Mouse (Mus musculus): ENCODE measurements around the gene Ndufa13.

The Ndufa13 gene

GRCm38 (mm10) chr8:69880841-69881240 lies 21.5 kb downstream of the Ndufa13 start:
- DNase-seq (ENCODE audit: low read depth), result no peak

GRCm38 (mm10) chr8:69879678-69880077 lies 22.7 kb downstream of the Ndufa13 start:
- DNase-seq (ENCODE audit: low read depth), result no peak

GRCm38 (mm10) chr8:69877992-69878391 lies 24.4 kb downstream of the Ndufa13 start:
- DNase-seq (ENCODE audit: low read depth), result no peak

DNA sequence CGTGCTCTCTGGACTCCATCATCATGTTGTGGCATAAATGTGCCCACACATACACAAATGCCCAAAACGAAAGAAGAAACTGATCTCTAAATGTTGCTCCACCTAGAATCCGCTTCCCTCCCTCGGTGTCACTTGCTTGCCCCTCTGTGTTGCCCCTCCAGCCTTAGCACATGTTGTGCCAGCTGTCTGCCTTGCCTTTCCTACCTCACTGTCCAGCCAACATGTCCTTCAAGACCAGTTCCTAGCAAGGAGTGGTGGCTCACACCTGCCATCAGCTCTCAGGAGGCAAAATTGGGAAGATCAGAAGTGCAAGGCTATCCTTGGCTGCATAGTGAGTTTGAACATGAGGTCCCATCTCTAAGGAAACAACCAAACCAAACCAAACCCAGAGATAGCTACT lies 25.0 kb downstream of the Ndufa13 start:
- no peak for DNase-seq (ENCODE audit: low read depth)

DNA sequence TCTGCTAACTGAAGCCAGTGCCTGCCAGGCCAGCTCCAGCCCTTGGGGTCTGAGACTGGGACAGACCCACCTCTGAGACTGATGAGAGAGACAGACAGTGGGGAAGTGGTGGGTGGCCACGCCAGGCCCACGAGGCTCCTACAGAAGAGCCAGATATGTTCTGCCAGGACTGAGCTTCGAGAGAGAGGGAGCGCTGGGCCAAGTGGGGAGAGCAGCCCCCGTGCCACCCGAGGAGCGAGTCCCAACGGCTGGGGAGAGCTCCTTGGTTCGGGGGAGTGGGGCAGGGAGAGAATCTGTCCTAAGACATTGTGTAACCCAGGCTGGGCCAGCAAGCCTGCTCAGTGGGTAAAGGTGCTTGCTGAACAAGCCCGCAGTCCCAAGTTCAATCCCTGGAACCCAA lies 25.4 kb downstream of the Ndufa13 start:
- no peak for DNase-seq (ENCODE audit: low read depth)

DNA sequence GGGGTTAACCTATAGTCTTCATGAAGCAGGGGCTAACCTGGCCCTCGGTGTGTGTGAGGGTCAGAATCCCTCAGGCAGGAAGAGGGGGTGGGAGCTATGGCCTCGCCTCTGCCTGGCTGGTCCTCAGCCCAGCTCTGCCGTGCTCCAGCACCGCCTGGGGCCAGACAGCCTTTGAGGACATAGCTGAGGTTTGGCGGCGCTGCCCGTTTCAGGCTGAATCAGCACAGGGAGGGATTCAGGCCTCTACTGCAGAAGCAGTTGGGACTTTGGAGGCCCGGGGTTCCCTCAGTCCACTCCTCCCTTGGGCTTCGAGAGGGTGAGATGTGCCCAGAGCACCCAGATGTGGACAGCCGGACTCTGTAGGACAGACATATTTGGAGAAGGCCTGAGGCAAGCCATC lies 26.3 kb downstream of the Ndufa13 start:
- DNase-seq (ENCODE audit: low read depth), result no peak

GRCm38 (mm10) chr8:69874654-69875053 lies 27.7 kb downstream of the Ndufa13 start:
- DNase-seq (ENCODE audit: low read depth), result no peak

DNA sequence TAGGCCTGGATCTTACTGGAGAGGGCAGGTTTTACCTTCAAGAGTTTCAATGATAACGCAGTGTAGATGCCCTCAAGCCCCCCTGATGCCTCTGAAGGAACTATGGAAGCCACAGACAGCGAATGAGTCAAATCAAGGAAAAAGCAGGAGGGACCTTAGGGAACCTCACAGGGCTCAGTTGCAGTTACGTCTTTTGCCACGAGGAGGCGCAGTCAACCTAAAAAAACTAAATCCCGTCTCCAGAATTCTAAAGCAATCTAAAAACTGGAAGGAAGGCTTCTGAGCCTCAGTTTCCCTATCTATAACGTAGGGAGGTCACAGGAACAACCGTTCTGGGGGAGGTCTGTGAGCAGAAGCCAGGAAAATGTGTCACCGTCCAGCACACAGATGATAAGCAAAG lies 28.2 kb downstream of the Ndufa13 start:
- DNase-seq (ENCODE audit: low read depth), result peak; percentile 69

- no peak for DNase-seq (ENCODE audit: low read depth)
These were observed 31.5 kb downstream of the Ndufa13 start for GRCm38 (mm10) chr8:69870907-69871306.

DNA sequence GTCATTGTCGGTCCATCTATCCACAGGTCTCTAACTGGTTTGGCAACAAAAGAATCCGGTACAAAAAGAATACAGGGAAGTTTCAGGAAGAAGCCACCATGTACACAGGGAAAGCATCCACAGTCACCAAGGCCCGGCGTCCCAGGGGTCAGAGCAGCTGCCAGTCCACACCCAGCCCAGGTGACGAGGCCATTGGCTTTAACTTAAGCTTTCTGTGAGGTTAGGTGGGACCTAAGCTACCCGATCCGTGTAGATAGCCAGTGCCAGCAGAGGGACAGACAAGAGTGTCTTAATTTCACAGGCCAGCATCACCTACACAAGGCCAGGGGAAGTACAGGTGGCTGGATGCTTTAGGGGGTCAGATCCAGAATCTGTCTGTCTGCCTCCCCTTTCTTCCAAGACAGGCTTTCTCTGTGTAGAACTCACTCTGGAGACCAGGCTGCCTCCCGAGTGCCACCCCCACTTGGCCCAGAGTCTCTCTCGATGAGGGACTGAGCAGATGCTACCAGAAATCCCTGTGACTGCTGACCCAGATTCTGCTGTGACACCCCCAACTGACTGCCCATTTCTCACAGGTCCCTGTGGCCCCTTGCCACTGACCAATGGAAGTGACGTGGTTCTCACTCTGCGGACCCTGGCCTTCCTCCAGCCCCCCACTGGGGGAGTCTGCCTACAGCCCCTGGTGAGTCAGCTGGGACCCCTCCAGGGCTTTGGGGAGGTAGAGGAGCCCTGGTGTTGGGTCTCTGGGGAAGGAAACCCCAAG lies 32.2 kb downstream of the Ndufa13 start:
- DNase-seq (ENCODE audit: low read depth), result no peak

- DNase-seq (ENCODE audit: low read depth), result no peak
These were observed 34.5 kb downstream of the Ndufa13 start for GRCm38 (mm10) chr8:69867696-69868326.

GRCm38 (mm10) chr8:69864180-69864579 lies 38.2 kb downstream of the Ndufa13 start:
- DNase-seq (ENCODE audit: low read depth), result no peak

DNA sequence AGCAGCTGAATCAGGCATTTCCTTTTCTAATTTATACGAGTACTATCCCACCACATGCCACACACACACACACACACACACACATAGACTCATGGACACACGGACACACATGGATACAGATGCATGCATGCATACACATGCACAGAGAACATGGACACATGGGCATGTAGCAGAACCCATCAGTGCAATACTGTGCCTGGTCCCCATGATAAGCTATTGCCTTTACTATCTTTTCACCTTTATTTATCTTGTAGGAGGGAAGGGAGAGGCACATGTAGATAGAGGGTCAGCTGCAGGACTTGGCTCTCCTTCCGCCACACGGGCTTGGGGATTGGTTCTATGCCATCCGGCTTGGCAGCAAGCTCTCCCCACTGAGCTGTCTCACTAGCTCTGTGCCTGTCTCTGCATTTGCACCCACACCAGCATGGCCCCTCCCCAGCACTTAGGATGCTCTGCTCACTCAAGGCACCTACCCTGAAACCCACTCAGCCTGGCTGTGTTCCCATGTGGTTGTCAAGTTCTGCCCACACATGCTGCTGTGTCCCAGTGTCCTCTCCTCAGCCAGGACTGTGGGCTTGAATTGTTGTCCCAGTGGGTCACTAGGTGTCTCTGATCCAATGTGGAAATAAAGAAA lies 38.9 kb downstream of the Ndufa13 start:
- no peak for DNase-seq (ENCODE audit: low read depth)

- DNase-seq (ENCODE audit: low read depth), result peak; percentile 13
These were observed 41.1 kb downstream of the Ndufa13 start for GRCm38 (mm10) chr8:69861251-69861650.

DNA sequence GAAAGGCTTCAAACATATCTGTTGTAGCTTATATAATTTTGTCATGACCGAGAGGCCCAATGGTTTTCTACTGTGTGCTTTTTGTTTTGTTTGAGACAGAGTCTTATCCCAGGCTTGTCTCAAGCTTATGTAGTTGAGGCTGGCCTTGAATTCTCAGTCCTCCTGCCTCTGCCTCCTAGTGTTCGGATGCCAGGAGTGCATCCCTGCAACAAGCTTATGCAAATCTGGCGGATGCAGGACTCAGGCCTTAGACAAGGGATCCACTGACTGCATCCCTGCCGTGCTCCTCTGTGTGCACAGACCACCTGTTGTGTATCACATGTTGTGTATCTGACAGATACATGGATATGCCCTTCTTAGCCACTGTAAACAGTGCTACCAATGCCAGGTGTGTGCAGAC lies 41.6 kb downstream of the Ndufa13 start:
- DNase-seq (ENCODE audit: low read depth), result peak; percentile 37

GRCm38 (mm10) chr8:69853869-69854268 lies 48.5 kb downstream of the Ndufa13 start:
- peak; percentile 31 for DNase-seq (ENCODE audit: low read depth)

DNA sequence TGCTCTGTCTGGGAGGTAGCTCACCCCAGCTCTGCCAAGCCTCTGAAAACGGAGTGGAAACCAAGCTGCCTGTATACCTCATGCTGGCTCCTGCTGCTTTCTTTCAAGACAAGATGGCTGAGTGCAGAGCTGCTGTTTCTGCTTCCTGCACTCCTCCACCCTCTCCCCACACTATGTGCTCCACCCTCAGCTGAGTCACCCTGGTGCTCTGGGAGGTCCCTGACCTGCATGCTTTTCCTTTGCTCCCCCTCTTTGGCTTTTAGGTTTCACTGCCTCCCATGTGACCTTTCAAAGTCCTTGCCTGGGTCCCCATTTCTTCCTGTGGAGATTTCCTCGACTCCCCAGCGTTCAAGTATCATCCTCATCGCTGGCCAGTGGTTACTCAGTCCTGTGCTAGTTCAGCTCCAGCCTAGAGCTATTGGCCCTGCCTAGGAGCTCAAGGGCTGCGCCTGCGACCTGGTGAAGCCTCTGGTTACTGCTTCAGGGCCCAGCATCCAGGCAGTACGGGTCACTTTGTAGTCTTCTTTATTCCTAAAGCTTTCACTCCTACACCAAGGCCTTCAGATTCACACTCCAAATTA lies 51.3 kb downstream of the Ndufa13 start:
- DNase-seq (ENCODE audit: low read depth), result peak; percentile 64

GRCm38 (mm10) chr8:69849899-69850298 lies 52.5 kb downstream of the Ndufa13 start:
- peak; percentile 59 for DNase-seq (ENCODE audit: low read depth)

- DNase-seq (ENCODE audit: low read depth), result peak; percentile 19
These were observed 53.4 kb downstream of the Ndufa13 start for GRCm38 (mm10) chr8:69848951-69849350.

DNA sequence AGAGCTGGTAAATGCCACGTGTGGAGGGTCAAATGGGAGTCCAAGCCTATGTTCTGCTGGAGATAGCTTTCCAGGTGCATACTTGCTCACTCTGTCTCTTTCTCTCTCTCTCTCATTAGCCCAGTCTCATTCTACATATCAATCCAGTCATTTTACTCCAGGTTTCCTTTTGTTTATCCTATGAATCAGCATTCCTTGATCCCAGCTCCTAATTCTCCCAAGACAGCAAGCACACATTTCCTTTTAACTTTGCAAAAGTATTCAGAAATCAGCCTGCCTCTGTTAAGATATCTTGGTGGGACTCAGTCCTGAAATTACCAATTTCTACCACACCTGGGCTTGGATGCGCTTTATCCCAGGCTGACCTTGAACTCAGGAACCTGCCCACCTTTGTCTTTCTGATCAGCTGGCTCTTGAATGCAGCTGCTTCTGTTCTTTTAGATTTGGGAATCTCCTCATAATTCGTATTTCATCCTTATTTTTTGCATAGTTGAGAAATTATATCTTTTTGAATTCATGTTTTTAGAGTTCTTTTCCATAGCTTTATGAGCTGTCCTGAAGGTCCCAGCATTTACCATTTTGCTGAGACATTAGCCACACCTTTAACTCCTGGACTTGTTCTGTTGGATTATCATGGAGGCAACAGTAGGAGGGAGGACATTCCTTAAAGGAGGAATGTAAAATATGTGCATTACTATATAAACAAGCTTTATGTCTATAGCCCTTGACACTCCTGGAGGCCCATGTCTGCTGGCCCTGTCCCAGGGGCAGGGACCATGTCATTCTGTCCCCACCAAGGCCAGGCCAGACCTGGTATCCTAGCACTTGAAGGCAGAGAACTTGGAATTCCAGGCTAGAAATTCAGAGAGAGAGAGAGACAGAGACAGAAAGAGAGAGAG lies 54.9 kb downstream of the Ndufa13 start:
- no peak for DNase-seq (ENCODE audit: low read depth)
